Mouse (Mus musculus): ENCODE measurements around the gene Galnt14. TPM values are rescaled to one million over a fixed set of nuclear protein-coding genes. Genes with fewer than 3 reads are reported as not detected.

Galnt14 gene
- not detected in 2 replicates for polyA plus RNA-seq (2015; fragmentation: Nextera tagmentation; extraction: Ambion mirVana)

DNA sequence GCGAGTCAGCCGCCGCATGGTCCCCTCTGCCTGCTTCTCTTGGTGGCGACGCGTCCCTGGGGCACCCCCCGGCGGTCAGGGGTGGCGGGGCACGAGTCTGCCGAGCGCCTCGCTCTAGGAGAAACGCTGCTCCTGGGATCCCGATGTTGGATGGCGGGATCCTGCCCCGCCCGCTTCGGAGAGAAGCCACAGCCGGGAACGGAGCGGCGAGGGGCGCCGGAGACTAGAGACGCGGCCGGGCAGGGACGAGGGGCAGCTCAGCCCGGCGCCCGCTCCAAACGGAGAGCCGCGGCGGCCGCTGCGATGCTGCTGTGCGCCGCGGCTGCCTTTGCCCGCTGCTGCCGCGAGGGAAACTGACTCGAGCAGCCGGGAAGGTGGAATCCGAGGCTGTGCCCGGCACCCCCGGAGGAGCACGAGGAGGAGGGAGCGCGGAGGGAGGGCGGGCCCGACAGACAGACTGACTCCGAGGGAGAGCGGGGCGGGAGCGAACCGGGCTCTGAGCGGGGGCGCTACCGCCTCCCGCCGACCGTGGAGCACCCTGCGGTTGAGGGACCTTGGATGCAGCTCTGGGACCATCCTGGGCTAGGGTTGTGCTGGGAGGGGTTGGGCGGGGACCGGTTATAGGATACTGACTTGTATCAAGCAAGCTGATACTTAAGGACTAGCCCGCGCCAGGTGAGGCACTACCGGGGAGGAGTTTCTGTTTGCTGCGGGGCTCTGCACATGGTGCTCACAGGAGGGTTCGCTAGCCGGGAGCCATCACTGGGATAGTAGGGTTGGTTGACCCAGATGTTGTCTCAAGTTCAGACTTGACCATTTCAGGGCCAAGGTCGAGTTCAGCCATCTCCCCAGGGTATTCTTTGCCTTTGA, at the start of gene Galnt14:
Galnt14 (minus strand) TSS at position 412 of the 870 bp plus-strand sequence.
- H3K4me1 ChIP-seq (ENCODE audit: control insufficient read depth, low read depth, low read length) = no peaks in the 10 kb centered on the region
- H3K4me2 ChIP-seq (ENCODE audit: low read depth, low read length) = peak within 1 kb of the TSS; percentile 49
- H3K9me3 ChIP-seq (replicated peaks; ENCODE audit: control insufficient read depth, low read length) = no peaks in the 10 kb centered on the region
- ATAC-seq (ENCODE audit: low read depth) = no peak
- H3K9ac ChIP-seq (ENCODE audit: low read depth, low read length) = no peak within 1 kb of the TSS
- no peaks in the 10 kb centered on the region for H3K36me3 ChIP-seq (ENCODE audit: control insufficient read depth, insufficient read depth)
- no peak within 1 kb of the TSS for H3K27ac ChIP-seq (ENCODE audit: low read length)
- peak within 1 kb of the TSS; percentile 28 for H3K4me3 ChIP-seq (ENCODE audit: low read depth, low read length)
- peaks cover 40% of the 10 kb centered on the region for H3K27me3 ChIP-seq (ENCODE audit: control insufficient read depth, insufficient read depth, low read depth, low read length)
- WGBS (ENCODE audit: insufficient replicate concordance) = under 1% methylated on average over 73 of the region's 75 CpGs

GRCm38 (mm10) chr17:73743681-73744311, 33.5 kb upstream of the Galnt14 start:
- no peaks in the 10 kb centered on the region for H3K27me3 ChIP-seq (ENCODE audit: control insufficient read depth, insufficient read depth, low read depth, low read length)
- H3K36me3 ChIP-seq (ENCODE audit: control insufficient read depth, insufficient read depth) = no peaks in the 10 kb centered on the region
- no peak overlapping the region for H3K4me2 ChIP-seq (ENCODE audit: low read depth, low read length)
- WGBS (ENCODE audit: insufficient replicate concordance) = 5% methylated on average over 6 of the region's 6 CpGs
- H3K27ac ChIP-seq (ENCODE audit: low read length) = no peak overlapping the region
- no peak for ATAC-seq (ENCODE audit: low read depth)
- H3K4me1 ChIP-seq (ENCODE audit: control insufficient read depth, low read depth, low read length) = no peaks in the 10 kb centered on the region
- H3K9me3 ChIP-seq (replicated peaks; ENCODE audit: control insufficient read depth, low read length) = no peaks in the 10 kb centered on the region
- H3K4me3 ChIP-seq (ENCODE audit: low read depth, low read length) = no peak overlapping the region
- H3K9ac ChIP-seq (ENCODE audit: low read depth, low read length) = no peak overlapping the region

GRCm38 (mm10) chr17:73723885-73724682, 13.8 kb upstream of the Galnt14 start:
- no peaks in the 10 kb centered on the region for H3K9me3 ChIP-seq (replicated peaks; ENCODE audit: control insufficient read depth, low read length)
- H3K27me3 ChIP-seq (ENCODE audit: control insufficient read depth, insufficient read depth, low read depth, low read length) = no peaks in the 10 kb centered on the region
- no peak overlapping the region for H3K9ac ChIP-seq (ENCODE audit: low read depth, low read length)
- H3K27ac ChIP-seq (ENCODE audit: low read length) = no peak overlapping the region
- H3K4me1 ChIP-seq (ENCODE audit: control insufficient read depth, low read depth, low read length) = no peaks in the 10 kb centered on the region
- no peak for ATAC-seq (ENCODE audit: low read depth)
- H3K4me3 ChIP-seq (ENCODE audit: low read depth, low read length) = no peak overlapping the region
- no peak overlapping the region for H3K4me2 ChIP-seq (ENCODE audit: low read depth, low read length)
- WGBS (ENCODE audit: insufficient replicate concordance) = 38% methylated on average over 8 of the region's 8 CpGs
- H3K36me3 ChIP-seq (ENCODE audit: control insufficient read depth, insufficient read depth) = no peaks in the 10 kb centered on the region

- no peak overlapping the region for H3K27ac ChIP-seq (ENCODE audit: low read length)
- H3K4me2 ChIP-seq (ENCODE audit: low read depth, low read length) = no peak overlapping the region
- 62% methylated on average over 2 of the region's 2 CpGs for WGBS (ENCODE audit: insufficient replicate concordance)
- H3K9me3 ChIP-seq (replicated peaks; ENCODE audit: control insufficient read depth, low read length) = no peaks in the 10 kb centered on the region
- H3K9ac ChIP-seq (ENCODE audit: low read depth, low read length) = no peak overlapping the region
- H3K27me3 ChIP-seq (ENCODE audit: control insufficient read depth, insufficient read depth, low read depth, low read length) = no peaks in the 10 kb centered on the region; the same call in 1 of the 2 replicates
- no peaks in the 10 kb centered on the region for H3K36me3 ChIP-seq (ENCODE audit: control insufficient read depth, insufficient read depth)
- H3K4me1 ChIP-seq (ENCODE audit: control insufficient read depth, low read depth, low read length) = no peaks in the 10 kb centered on the region
- ATAC-seq (ENCODE audit: low read depth) = no peak
- H3K4me3 ChIP-seq (ENCODE audit: low read depth, low read length) = no peak overlapping the region
These were observed 8.9 kb upstream of the Galnt14 start for GRCm38 (mm10) chr17:73719021-73719748.

- Histone ChIP-seq H3K9ac (ENCODE audit: low read depth, low read length) (no peak overlapping the region), H3K9me3 (replicated peaks; ENCODE audit: control insufficient read depth, low read length) (no peaks in the 10 kb centered on the region), H3K27me3 (ENCODE audit: control insufficient read depth, insufficient read depth, low read depth, low read length) (peaks cover 6% of the 10 kb centered on the region), H3K27ac (ENCODE audit: low read length) (no peak overlapping the region), H3K4me1 (ENCODE audit: control insufficient read depth, low read depth, low read length) (no peaks in the 10 kb centered on the region), H3K4me2 (ENCODE audit: low read depth, low read length) (no peak overlapping the region), H3K4me3 (ENCODE audit: low read depth, low read length) (no peak overlapping the region), H3K36me3 (ENCODE audit: control insufficient read depth, insufficient read depth) (no peaks in the 10 kb centered on the region)
- WGBS (ENCODE audit: insufficient replicate concordance) = 55% methylated on average over 3 of the region's 3 CpGs
- no peak for ATAC-seq (ENCODE audit: low read depth)
These were observed 6.4 kb upstream of the Galnt14 start for GRCm38 (mm10) chr17:73716684-73717083.

DNA sequence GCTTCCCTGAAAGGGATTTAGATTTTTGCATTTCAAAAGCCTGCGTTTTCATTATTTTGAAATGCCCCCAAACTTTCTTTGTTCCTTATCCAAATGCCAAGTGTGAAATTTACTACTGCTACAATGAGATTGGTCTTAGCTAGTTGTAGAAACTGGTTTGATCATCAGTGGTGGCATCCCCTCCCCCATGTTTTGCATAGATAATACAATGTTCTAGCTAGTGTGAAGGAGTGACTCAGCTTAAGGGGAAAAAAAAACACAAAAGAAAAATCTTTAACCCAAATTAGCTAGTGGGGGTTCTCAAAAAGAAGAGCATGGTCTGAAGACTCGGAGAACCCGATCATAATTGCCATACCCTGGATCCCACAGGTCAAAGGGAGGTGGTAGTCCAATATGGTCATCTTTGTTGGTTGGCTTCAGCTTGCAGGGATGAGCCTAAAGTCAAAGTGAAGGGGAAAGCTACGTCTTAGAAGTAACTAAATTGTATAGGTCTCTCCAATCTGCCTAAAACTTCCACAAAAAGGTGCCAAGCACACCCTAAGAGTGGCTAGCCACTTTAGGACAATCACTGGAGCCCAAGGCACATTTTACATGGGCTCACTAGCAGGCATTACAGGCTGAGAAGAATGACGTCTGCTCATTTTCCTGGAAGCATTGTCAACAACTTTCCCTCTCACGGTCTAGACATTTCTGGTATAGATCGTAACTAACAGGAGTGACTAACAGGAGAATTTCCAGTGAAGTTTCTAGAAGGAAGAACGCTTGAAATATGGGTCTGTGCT, 4.4 kb upstream of the Galnt14 start:
- Histone ChIP-seq H3K4me2 (ENCODE audit: low read depth, low read length) (no peak overlapping the region), H3K9me3 (replicated peaks; ENCODE audit: control insufficient read depth, low read length) (no peaks in the 10 kb centered on the region), H3K4me3 (ENCODE audit: low read depth, low read length) (no peak overlapping the region), H3K36me3 (ENCODE audit: control insufficient read depth, insufficient read depth) (no peaks in the 10 kb centered on the region), H3K4me1 (ENCODE audit: control insufficient read depth, low read depth, low read length) (no peaks in the 10 kb centered on the region), H3K27me3 (ENCODE audit: control insufficient read depth, insufficient read depth, low read depth, low read length) (peaks cover 26% of the 10 kb centered on the region), H3K27ac (ENCODE audit: low read length) (no peak overlapping the region), H3K9ac (ENCODE audit: low read depth, low read length) (no peak overlapping the region)
- WGBS (ENCODE audit: insufficient replicate concordance) = 52% methylated on average over 8 of the region's 8 CpGs
- no peak for ATAC-seq (ENCODE audit: low read depth)

DNA sequence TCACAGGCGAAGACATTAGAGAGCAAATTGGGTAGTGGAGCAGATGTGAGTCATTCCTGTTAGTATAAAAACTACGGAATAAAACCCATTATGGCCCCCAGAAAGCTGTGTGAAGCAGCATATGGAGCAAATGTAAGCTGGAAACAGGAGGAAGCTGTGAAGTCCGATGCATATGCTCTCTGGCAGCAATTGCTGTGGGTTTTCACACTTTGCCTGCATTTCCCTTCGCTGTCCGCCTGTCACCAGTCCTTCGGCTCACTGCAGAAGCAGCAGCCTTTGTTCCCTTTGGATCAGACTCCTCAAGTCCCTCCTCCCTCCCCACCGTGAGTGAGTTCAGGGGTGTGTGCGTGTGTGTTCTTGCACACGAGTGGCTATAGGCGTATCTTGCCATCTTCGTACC, 3.1 kb upstream of the Galnt14 start:
- Histone ChIP-seq H3K4me2 (ENCODE audit: low read depth, low read length) (no peak overlapping the region), H3K27ac (ENCODE audit: low read length) (no peak overlapping the region), H3K9ac (ENCODE audit: low read depth, low read length) (no peak overlapping the region), H3K9me3 (replicated peaks; ENCODE audit: control insufficient read depth, low read length) (no peaks in the 10 kb centered on the region), H3K4me3 (ENCODE audit: low read depth, low read length) (no peak overlapping the region), H3K27me3 (ENCODE audit: control insufficient read depth, insufficient read depth, low read depth, low read length) (peaks cover 38% of the 10 kb centered on the region), H3K36me3 (ENCODE audit: control insufficient read depth, insufficient read depth) (no peaks in the 10 kb centered on the region), H3K4me1 (ENCODE audit: control insufficient read depth, low read depth, low read length) (no peaks in the 10 kb centered on the region)
- 39% methylated on average over 11 of the region's 11 CpGs for WGBS (ENCODE audit: insufficient replicate concordance)
- ATAC-seq (ENCODE audit: low read depth) = no peak

DNA sequence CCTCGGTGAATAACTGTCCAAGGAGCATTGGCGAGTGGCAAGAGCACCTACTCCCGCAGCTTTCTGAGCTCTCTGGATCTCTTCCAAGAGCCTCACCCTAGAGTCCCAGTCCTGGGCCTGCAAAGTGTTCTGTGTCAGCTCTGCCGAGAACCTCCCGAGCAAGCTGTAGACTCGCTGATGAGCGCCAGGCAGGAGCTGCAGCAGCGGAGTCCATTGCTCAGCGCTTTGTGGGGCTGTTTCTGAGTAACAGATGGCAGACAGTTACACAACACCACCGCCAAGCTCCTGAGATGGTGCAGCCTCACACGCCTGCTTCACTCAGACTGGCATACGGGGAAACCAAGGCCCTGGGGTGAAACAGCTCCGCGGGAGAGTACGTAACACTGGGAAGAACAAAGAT, 1.7 kb upstream of the Galnt14 start:
- Histone ChIP-seq H3K9ac (ENCODE audit: low read depth, low read length) (no peak overlapping the region), H3K27me3 (ENCODE audit: control insufficient read depth, insufficient read depth, low read depth, low read length) (peaks cover 40% of the 10 kb centered on the region), H3K27ac (ENCODE audit: low read length) (no peak overlapping the region), H3K4me1 (ENCODE audit: control insufficient read depth, low read depth, low read length) (no peaks in the 10 kb centered on the region), H3K4me3 (ENCODE audit: low read depth, low read length) (no peak overlapping the region), H3K36me3 (ENCODE audit: control insufficient read depth, insufficient read depth) (no peaks in the 10 kb centered on the region), H3K9me3 (replicated peaks; ENCODE audit: control insufficient read depth, low read length) (no peaks in the 10 kb centered on the region), H3K4me2 (ENCODE audit: low read depth, low read length) (no peak overlapping the region)
- ATAC-seq (ENCODE audit: low read depth) = no peak
- WGBS (ENCODE audit: insufficient replicate concordance) = 60% methylated on average over 15 of the region's 15 CpGs

All from liver, embryonic 16.5 days (tissue).